Mouse (Mus musculus) cerebellum, postnatal 36 days (tissue): ENCODE measurements at regions not wholly inside any gene's neighbourhood (a gene's known extent, or its start where the extent isn't known, plus 50 kb on each side); places are given as distances from the start of the nearest gene placed in this dataset.

ENCODE experiments used
- DNase-seq, 2 experiments: peaks; one replicate each; pipeline ENCODE4 v3.0.0; 2021 to 2022; ENCODE audit warnings: mixed read lengths in 2 of 2

GRCm38 (mm10) chr19:6684921-6685320 is 142.1 kb upstream of the Slc22a12 start:
- DNase-seq = no peak

GRCm38 (mm10) chr19:6679392-6680307 is 136.8 kb upstream of the Slc22a12 start:
- DNase-seq = no peak

- DNase-seq = no peak
Measured at GRCm38 (mm10) chr19:6677511-6677910, 134.7 kb upstream of the Slc22a12 start.

GRCm38 (mm10) chr19:6675586-6675985 is 132.8 kb upstream of the Slc22a12 start:
- no peak for DNase-seq

- peak; percentile 23 to 44 for DNase-seq
Measured at GRCm38 (mm10) chr19:6671696-6672095, 128.9 kb upstream of the Slc22a12 start.

- no peak for DNase-seq
Measured at GRCm38 (mm10) chr19:6669881-6670280, 127.0 kb upstream of the Slc22a12 start.

GRCm38 (mm10) chr19:6668545-6668944 is 125.7 kb upstream of the Slc22a12 start:
- DNase-seq = no peak

- DNase-seq = no peak
Measured at GRCm38 (mm10) chr19:6666187-6666722, 123.4 kb upstream of the Slc22a12 start.

GRCm38 (mm10) chr19:6665264-6666054 is 122.6 kb upstream of the Slc22a12 start:
- no peak for DNase-seq

GRCm38 (mm10) chr19:6664311-6664952 is 121.6 kb upstream of the Slc22a12 start:
- no peak for DNase-seq

- DNase-seq = peak; percentile 92 to 95
Measured at GRCm38 (mm10) chr19:6663391-6663790, 120.6 kb upstream of the Slc22a12 start.

- DNase-seq = no peak
Measured at GRCm38 (mm10) chr19:6662346-6662939, 119.6 kb upstream of the Slc22a12 start.

GRCm38 (mm10) chr19:6661508-6661871 is 118.7 kb upstream of the Slc22a12 start:
- no peak for DNase-seq

- DNase-seq = no peak
Measured at GRCm38 (mm10) chr19:6660723-6661507, 118.1 kb upstream of the Slc22a12 start.

GRCm38 (mm10) chr19:6660157-6660556 is 117.3 kb upstream of the Slc22a12 start:
- no peak for DNase-seq

- no peak for DNase-seq
Measured at GRCm38 (mm10) chr19:6654550-6654949, 111.7 kb upstream of the Slc22a12 start.

- DNase-seq = peak in 1 of 2 experiments; percentile 33
Measured at GRCm38 (mm10) chr19:6652775-6653174, 109.9 kb upstream of the Slc22a12 start.

GRCm38 (mm10) chr19:6651192-6651591 is 108.4 kb upstream of the Slc22a12 start:
- no peak for DNase-seq

- no peak for DNase-seq
Measured at GRCm38 (mm10) chr19:6649885-6650284, 107.1 kb upstream of the Slc22a12 start.

- DNase-seq = no peak
Measured at GRCm38 (mm10) chr19:6647686-6648085, 104.9 kb upstream of the Slc22a12 start.

GRCm38 (mm10) chr19:6647216-6647615 is 104.4 kb upstream of the Slc22a12 start:
- DNase-seq = no peak

- no peak for DNase-seq
Measured at GRCm38 (mm10) chr19:6645912-6646311, 103.1 kb upstream of the Slc22a12 start.
